Mouse (Mus musculus) megakaryocyte, embryonic 14.5 days (primary cell): ENCODE measurements at regions not wholly inside any gene's neighbourhood (a gene's known extent, or its start where the extent isn't known, plus 50 kb on each side); places are given as distances from the start of the nearest gene placed in this dataset.

ENCODE experiments used
- H3K27me3 ChIP-seq: replicated peaks from 2 replicates; pipeline ENCODE3; 2012; ENCODE audit warnings: inconsistent platforms
- H3K36me3 ChIP-seq: replicated peaks from 2 replicates; pipeline ENCODE3; 2012; ENCODE audit warnings: low read length, inconsistent platforms, mixed read lengths
- H3K4me1 ChIP-seq: 2 replicates; pipeline ENCODE4 v1.6.1; 2012; ENCODE audit warnings: inconsistent platforms
- H3K4me3 ChIP-seq: replicated peaks from 2 replicates; pipeline ENCODE3; 2012; ENCODE audit warnings: moderate library complexity, mild to moderate bottlenecking, inconsistent platforms
- H3K9me3 ChIP-seq: 2 replicates; pipeline ENCODE4 v1.6.1; 2012; ENCODE audit warnings: inconsistent platforms
- FLI1 ChIP-seq: IDR thresholded peaks from 2 replicates; pipeline ENCODE4 v1.6.1; 2012; ENCODE audit warnings: low read length, inconsistent platforms, mixed read lengths
- GATA1 ChIP-seq: IDR thresholded peaks from 3 replicates; pipeline ENCODE4 v1.6.1; 2012; ENCODE audit warnings: mixed read lengths, low read length, inconsistent platforms, borderline replicate concordance

DNA sequence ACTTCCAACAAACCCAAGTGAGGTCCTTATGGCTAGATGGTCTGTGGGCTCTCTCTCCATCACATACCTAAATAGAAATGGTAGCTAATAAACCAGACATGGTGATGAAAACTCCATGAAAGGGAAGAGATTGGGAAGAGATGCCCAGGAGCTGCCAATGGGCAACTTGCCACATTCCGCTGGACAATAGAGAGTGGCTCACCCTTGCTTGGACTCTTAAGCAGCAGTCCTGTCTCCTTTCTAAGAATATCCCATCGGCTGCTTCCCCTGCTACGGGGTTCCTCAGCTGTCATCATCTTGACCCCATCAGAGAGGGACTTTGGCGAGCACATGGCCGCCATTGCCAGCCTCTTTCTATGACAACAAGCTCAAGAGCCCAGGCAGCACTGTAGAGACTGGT lies 193.4 kb upstream of the Spred2 start:
- 0 out of 2 replicates have a peak, but pooled peaks cover 3% of the 10 kb centered on the region for H3K9me3 ChIP-seq
- no peaks in the 10 kb centered on the region for H3K4me1 ChIP-seq
- H3K27me3 ChIP-seq = no peaks in the 10 kb centered on the region
- no peaks in the 10 kb centered on the region for H3K36me3 ChIP-seq
- TF ChIP-seq FLI1 (no peak), GATA1 (no peak)
- H3K4me3 ChIP-seq = no peak overlapping the region

DNA sequence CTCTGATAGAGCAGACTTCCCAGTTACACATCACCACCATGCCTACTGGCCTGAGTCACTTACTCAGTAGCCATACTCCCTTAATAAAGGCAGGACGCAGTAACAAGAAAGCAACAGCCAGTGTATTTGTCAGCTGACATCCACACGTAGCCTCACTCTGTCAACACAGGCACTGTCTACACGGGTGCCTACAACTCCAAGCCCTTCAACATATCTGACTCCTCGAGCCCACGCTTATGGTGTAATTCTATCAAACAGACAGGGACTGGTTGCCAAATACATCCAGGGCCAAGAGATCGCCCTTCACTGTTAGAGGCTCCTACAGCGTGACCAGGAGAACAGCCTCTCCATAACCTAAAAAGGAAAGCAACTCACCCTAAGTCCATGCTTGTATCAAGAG lies 188.1 kb upstream of the Spred2 start:
- H3K36me3 ChIP-seq = no peaks in the 10 kb centered on the region
- TF ChIP-seq GATA1 (no peak), FLI1 (no peak)
- peaks cover 3% of the 10 kb centered on the region for H3K27me3 ChIP-seq
- 0 out of 2 replicates have a peak, but pooled peaks cover 2% of the 10 kb centered on the region for H3K9me3 ChIP-seq
- no peaks in the 10 kb centered on the region for H3K4me1 ChIP-seq
- H3K4me3 ChIP-seq = no peak overlapping the region

DNA sequence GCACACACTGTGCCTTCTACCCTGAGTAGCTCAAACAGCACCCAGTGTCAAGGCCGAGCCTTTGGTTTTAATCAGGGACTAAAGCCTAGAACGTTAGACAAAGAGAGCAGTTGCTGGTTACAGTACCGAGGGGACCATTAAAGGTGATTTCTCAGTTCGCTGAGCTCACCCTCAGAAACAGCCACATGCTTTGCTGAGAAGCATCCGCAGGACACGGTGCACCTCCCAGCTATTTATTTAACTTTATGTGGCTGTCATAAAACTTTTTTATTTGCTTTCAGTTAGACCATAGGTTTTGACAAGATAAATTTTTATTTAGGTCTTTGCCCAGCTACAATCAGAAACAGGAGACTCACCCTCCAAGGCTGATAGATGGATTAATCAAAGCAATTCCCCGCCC lies 187.2 kb upstream of the Spred2 start:
- no peak overlapping the region for H3K4me3 ChIP-seq
- H3K27me3 ChIP-seq = peaks cover 3% of the 10 kb centered on the region
- H3K9me3 ChIP-seq = no peaks in the 10 kb centered on the region
- TF ChIP-seq FLI1 = no peak
- TF ChIP-seq GATA1 = no peak
- H3K4me1 ChIP-seq = no peaks in the 10 kb centered on the region
- H3K36me3 ChIP-seq = no peaks in the 10 kb centered on the region

DNA sequence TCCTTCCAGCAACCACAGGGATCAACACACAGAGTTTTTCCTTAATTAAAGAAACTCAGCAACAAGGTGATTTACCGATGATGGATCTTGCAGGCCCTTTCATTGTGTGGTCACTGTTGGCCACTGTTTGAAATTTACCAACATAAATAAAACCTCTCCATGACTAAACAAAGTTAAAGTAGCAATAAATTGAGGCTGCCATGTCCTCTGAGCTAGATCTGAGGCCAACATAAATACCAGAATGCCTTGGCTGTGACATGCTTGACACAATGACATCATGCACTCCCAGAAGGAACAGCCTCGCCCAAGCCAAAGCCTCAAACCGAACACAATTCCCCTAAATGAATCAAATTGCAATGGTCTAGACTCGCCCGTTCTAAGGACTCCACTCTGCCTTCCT lies 186.8 kb upstream of the Spred2 start:
- Histone ChIP-seq H3K36me3 (no peaks in the 10 kb centered on the region), H3K27me3 (peaks cover 3% of the 10 kb centered on the region)
- TF ChIP-seq FLI1 = no peak
- no peak for TF ChIP-seq GATA1

DNA sequence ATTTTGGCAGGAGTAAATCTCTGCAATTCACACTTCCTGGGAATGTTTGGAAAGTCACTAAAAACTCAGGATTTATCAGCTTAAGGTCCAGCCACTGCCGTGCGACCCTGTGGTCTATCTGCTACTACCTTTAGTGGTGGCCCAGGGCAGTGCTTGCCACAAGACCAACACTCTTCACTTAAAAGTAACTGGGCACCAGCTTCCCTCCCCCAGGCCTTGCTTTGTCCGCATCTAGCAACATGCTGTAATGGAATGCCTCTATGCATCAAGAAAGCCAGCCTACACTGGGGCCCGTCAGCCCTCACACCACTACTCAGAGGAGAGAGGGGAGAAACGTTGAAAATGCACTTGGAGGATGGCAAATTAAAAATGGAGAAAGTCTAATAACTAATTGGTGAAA lies 186.4 kb upstream of the Spred2 start:
- H3K9me3 ChIP-seq = no peaks in the 10 kb centered on the region
- TF ChIP-seq FLI1 (no peak), GATA1 (no peak)
- H3K27me3 ChIP-seq = peaks cover 3% of the 10 kb centered on the region
- no peaks in the 10 kb centered on the region for H3K4me1 ChIP-seq
- H3K4me3 ChIP-seq = no peak overlapping the region
- no peaks in the 10 kb centered on the region for H3K36me3 ChIP-seq

More for the DNA sequence above, 186.8 kb upstream of the Spred2 start:
- Histone ChIP-seq H3K4me3 (no peak overlapping the region), H3K9me3 (no peaks in the 10 kb centered on the region), H3K4me1 (no peaks in the 10 kb centered on the region)

DNA sequence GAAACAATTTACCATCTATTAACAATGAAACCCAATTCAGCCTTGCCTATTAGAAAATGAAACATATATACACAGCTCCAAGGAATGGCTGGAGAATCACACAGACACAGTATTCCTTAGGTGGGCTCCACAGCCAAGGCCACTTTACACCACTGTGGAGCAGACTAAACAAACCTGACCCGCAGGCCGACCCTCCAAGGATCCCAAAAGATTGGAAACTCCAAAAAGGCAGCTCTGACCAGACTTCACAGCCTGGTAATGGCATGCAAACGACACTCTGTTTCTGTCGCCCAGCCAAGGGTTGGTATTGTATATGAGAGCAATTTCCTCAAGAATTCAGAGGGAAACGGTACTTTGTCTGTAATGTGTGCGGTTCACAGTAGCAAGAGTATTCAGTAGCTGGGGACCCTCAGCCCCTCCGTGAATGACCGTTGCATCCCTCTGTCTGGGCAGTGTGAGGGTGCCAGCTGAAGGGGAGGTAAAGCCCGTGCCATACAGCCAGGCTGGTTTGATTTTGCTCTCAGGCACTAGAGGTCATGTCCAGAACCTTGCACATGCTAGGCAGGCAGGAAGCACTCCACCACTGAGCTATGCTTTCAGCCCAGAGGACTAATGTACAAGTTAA lies 184.5 kb upstream of the Spred2 start:
- no peak for TF ChIP-seq FLI1
- no peak for TF ChIP-seq GATA1
- no peak overlapping the region for H3K4me3 ChIP-seq

DNA sequence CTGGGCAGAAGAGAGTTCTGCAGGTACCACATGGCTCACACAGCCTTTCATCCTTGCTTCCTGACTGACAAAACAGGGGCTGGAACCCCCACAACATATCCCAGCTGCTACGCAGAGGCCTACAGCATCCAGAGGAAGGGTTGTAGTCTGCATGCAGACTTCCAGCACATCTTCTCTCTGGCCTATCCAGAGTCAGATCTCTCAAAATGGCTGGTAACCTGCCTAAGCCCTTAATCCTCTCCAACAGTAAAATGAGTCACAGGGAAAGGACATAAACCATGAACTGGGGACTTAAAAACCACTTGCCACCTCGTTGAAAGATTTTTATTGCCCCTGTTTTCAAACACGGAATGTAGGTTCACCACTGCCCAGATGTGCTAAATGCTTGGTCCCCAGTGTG lies 183.6 kb upstream of the Spred2 start:
- H3K9me3 ChIP-seq = no peaks in the 10 kb centered on the region
- no peaks in the 10 kb centered on the region for H3K36me3 ChIP-seq
- TF ChIP-seq FLI1 (no peak), GATA1 (no peak)
- no peaks in the 10 kb centered on the region for H3K4me1 ChIP-seq
- H3K4me3 ChIP-seq = no peak overlapping the region
- peaks cover 3% of the 10 kb centered on the region for H3K27me3 ChIP-seq

More for the DNA sequence above, 184.5 kb upstream of the Spred2 start:
- Histone ChIP-seq H3K27me3 (peaks cover 3% of the 10 kb centered on the region), H3K36me3 (no peaks in the 10 kb centered on the region), H3K9me3 (no peaks in the 10 kb centered on the region), H3K4me1 (no peaks in the 10 kb centered on the region)

DNA sequence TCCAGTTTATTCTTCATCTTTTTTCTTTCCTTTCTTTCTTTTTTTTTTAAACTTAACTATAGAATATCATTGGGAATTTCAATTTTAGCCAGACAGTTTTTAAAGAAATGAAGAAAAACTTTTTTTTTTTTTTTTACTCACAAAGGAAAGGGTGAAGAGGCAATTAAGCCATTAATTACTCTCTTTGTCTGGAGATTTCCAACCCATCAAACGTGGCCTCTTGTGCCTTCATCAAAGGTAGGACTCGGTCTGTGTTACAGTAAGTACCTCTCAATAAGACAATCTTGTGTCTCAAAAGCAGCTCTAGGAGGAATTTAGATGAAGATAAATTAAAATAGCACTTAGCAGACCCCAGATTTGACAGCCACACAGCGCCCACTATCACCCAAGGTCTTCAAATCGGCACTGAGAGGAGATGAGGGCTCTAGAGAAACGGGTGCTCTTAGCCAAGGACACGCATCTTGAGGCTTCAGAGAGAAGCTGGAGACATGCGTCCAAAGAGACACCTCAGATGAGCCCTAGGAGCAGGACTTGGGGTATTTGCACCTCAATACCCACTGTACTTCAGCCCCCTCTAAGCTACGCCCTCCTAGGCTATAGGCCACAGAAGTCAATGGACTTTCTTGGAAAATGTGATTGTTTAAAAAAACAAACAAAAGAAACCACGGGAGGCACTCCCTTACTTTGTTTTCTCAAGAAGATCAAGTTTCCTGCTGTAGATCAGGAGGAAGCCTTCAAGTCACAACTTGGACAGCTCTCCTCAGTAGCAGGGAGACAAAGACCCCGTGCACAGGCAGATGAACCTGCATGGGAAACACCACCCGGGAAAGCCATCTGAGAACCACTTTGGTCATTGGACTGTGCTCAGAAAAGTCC lies 176.8 kb upstream of the Spred2 start:
- Histone ChIP-seq H3K9me3 (peaks cover 3% of the 10 kb centered on the region; the same call in 1 of the 2 replicates), H3K4me3 (no peak overlapping the region), H3K36me3 (no peaks in the 10 kb centered on the region), H3K27me3 (no peaks in the 10 kb centered on the region), H3K4me1 (no peaks in the 10 kb centered on the region)
- TF ChIP-seq GATA1 (no peak), FLI1 (no peak)

DNA sequence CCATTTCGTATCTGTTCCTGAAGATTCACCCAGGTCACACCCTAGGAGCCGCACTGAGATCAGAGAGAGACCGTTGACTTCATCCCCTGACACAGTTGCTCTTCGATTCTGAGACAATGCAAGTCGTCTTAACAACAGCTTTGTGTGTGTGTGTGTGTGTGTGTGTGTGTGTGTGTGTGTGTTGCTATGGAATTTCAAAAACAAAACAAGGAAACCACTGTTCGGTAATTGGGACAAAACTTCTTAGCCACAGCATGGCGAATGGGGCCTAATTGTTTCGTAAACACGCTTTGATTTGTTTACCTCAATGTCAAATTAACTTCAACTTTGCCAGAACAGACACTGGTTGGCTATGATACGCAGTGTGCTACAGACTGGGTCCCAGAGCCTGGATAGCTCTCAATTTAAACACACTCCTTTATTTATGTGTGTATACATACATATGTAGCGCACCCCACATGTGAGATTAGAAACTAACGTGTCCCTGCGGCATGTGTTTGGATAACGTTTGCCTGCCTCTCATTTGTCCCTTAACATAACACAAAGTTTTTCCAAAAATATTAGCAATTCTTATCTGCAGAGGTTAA lies 176.1 kb upstream of the Spred2 start:
- TF ChIP-seq GATA1 (no peak), FLI1 (no peak)
- Histone ChIP-seq H3K9me3 (peaks cover 4% of the 10 kb centered on the region), H3K4me1 (no peaks in the 10 kb centered on the region), H3K27me3 (no peaks in the 10 kb centered on the region), H3K36me3 (no peaks in the 10 kb centered on the region), H3K4me3 (no peak overlapping the region)

DNA sequence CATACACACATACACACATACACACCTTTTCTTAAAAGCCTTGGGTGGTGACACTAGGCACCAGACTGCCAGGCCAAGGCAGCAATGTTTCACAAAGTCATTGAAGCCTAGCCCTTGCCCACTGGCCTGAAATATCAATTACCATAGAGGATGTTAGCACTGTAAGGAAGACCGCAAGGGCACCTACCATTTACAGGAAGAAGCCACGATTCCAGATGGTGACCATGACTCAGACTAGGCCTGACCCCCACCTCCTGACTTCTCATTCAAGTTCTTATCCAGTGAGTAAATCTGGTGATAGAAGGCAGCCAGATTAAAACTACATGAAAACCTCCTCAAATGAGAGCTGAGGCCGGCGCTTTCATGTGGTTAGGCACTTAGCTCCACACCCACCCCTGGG lies 165.3 kb upstream of the Spred2 start:
- Histone ChIP-seq H3K27me3 (peaks cover 3% of the 10 kb centered on the region), H3K9me3 (no peaks in the 10 kb centered on the region), H3K4me1 (peaks cover 6% of the 10 kb centered on the region; the same call in 1 of the 2 replicates), H3K4me3 (no peak overlapping the region), H3K36me3 (no peaks in the 10 kb centered on the region)
- TF ChIP-seq FLI1 (no peak), GATA1 (no peak)
